Mouse (Mus musculus): ENCODE data around the gene Ppp2r5b. TPM values are rescaled to one million over a fixed set of nuclear protein-coding genes. Genes with fewer than 3 reads are reported as not detected.

Gene Ppp2r5b
- polyA plus RNA-seq, 1 experiment, result 38.1 TPM

- DNase-seq (ENCODE audit: low read depth, low spot score), result no peak
- WGBS, result 39% methylated on average over 9 of the region's 9 CpGs
Measured at GRCm38 (mm10) chr19:6270661-6271060, 35.0 kb upstream of the Ppp2r5b start.

- no peak for DNase-seq (ENCODE audit: low read depth, low spot score)
- 39% methylated on average over 8 of the region's 8 CpGs for WGBS
Measured at GRCm38 (mm10) chr19:6269798-6270475, 34.3 kb upstream of the Ppp2r5b start.

GRCm38 (mm10) chr19:6268670-6269132 lies 33.0 kb upstream of the Ppp2r5b start:
- WGBS, result 51% methylated on average over 7 of the region's 7 CpGs
- no peak for DNase-seq (ENCODE audit: low read depth, low spot score)

GRCm38 (mm10) chr19:6268170-6268528 lies 32.5 kb upstream of the Ppp2r5b start:
- 3% methylated on average over 8 of the region's 8 CpGs for WGBS
- DNase-seq (ENCODE audit: low read depth, low spot score), result no peak

GRCm38 (mm10) chr19:6267306-6268169 lies 31.9 kb upstream of the Ppp2r5b start:
- no peak for DNase-seq (ENCODE audit: low read depth, low spot score)
- 11% methylated on average over 11 of the region's 11 CpGs for WGBS

- no peak for DNase-seq (ENCODE audit: low read depth, low spot score)
- WGBS, result 26% methylated on average over 6 of the region's 6 CpGs
Measured at GRCm38 (mm10) chr19:6265727-6266182, 30.1 kb upstream of the Ppp2r5b start.

GRCm38 (mm10) chr19:6264945-6265344 lies 29.3 kb upstream of the Ppp2r5b start:
- WGBS, result 30% methylated on average over 8 of the region's 8 CpGs
- DNase-seq (ENCODE audit: low read depth, low spot score), result no peak

GRCm38 (mm10) chr19:6264200-6264599 lies 28.5 kb upstream of the Ppp2r5b start:
- no peak for DNase-seq (ENCODE audit: low read depth, low spot score)

GRCm38 (mm10) chr19:6262839-6263433 lies 27.3 kb upstream of the Ppp2r5b start:
- no peak for DNase-seq (ENCODE audit: low read depth, low spot score)
- 28% methylated on average over 8 of the region's 8 CpGs for WGBS

More at GRCm38 (mm10) chr19:6264200-6264599, 28.5 kb upstream of the Ppp2r5b start:
- 19% methylated on average over 9 of the region's 9 CpGs for WGBS

GRCm38 (mm10) chr19:6262222-6262621 lies 26.6 kb upstream of the Ppp2r5b start:
- 47% methylated on average over 7 of the region's 7 CpGs for WGBS
- no peak for DNase-seq (ENCODE audit: low read depth, low spot score)

GRCm38 (mm10) chr19:6261379-6261778 lies 25.7 kb upstream of the Ppp2r5b start:
- 93% methylated on average over 14 of the region's 14 CpGs for WGBS
- no peak for DNase-seq (ENCODE audit: low read depth, low spot score)

- DNase-seq (ENCODE audit: low read depth, low spot score), result no peak
- 83% methylated on average over 4 of the region's 4 CpGs for WGBS
Measured at GRCm38 (mm10) chr19:6260946-6261345, 25.3 kb upstream of the Ppp2r5b start.

GRCm38 (mm10) chr19:6260428-6260827 lies 24.8 kb upstream of the Ppp2r5b start:
- WGBS, result 70% methylated on average over 2 of the region's 2 CpGs
- no peak for DNase-seq (ENCODE audit: low read depth, low spot score)

- 85% methylated on average over 4 of the region's 4 CpGs for WGBS
- no peak for DNase-seq (ENCODE audit: low read depth, low spot score)
Measured at GRCm38 (mm10) chr19:6253021-6253420, 17.3 kb upstream of the Ppp2r5b start.

GRCm38 (mm10) chr19:6247526-6248300 lies 12.0 kb upstream of the Ppp2r5b start:
- 94% methylated on average over 29 of the region's 29 CpGs for WGBS
- no peak for DNase-seq (ENCODE audit: low read depth, low spot score)

GRCm38 (mm10) chr19:6245806-6246205 lies 10.1 kb upstream of the Ppp2r5b start:
- DNase-seq (ENCODE audit: low read depth, low spot score), result no peak
- WGBS, result 43% methylated on average over 1 of the region's 1 CpGs

GRCm38 (mm10) chr19:6243226-6243625 lies 7.6 kb upstream of the Ppp2r5b start:
- WGBS, result 50% methylated on average over 5 of the region's 5 CpGs
- DNase-seq (ENCODE audit: low read depth, low spot score), result no peak

- 0% methylated on average over 4 of the region's 4 CpGs for WGBS
- no peak for DNase-seq (ENCODE audit: low read depth, low spot score)
Measured at GRCm38 (mm10) chr19:6242281-6242680, 6.6 kb upstream of the Ppp2r5b start.

- under 1% methylated on average over 55 of the region's 55 CpGs for WGBS
- DNase-seq (ENCODE audit: low read depth, low spot score), result peak; percentile 98
Measured at GRCm38 (mm10) chr19:6241274-6242107, 5.8 kb upstream of the Ppp2r5b start, which contains the start of gene Atg2a. Gene Atg2a, plus strand, starts transcription at chr19:6241668.
